Mouse (Mus musculus): ENCODE measurements around the gene Dhrs2. TPM values are rescaled to one million over a fixed set of nuclear protein-coding genes. Genes with fewer than 3 reads are reported as not detected.

Gene Dhrs2
- 0.33 TPM in 1 of 2 replicates, not detected in the other for polyA plus RNA-seq (2021; fragmentation: Nextera tagmentation)
- long read RNA-seq, experiment 1: 0 reads
- long read RNA-seq, experiment 2: 0 reads

GRCm38 (mm10) chr14:55221707-55222106 is at the start of gene Dhrs2:
Dhrs2 (plus strand) TSS chr14:55222007.

Other genes with a start within 250 kb of the Dhrs2 start
- gene Gm17428, start 245.1 kb upstream of the Dhrs2 start, polyA plus RNA-seq (2021; fragmentation: Nextera tagmentation): not detected in 2 replicates
- gene Myh7, start 227.4 kb upstream of the Dhrs2 start, polyA plus RNA-seq (2021; fragmentation: Nextera tagmentation): 25.4 and 42.9 TPM in 2 replicates
- gene Ngdn, start 206.6 kb upstream of the Dhrs2 start, polyA plus RNA-seq (2021; fragmentation: Nextera tagmentation): 55.7 and 61.3 TPM in 2 replicates
- 2.4 and 4.6 TPM in 2 replicates for gene Zfhx2, start 129.7 kb upstream of the Dhrs2 start, polyA plus RNA-seq (2021; fragmentation: Nextera tagmentation)
- 16.3 and 18.9 TPM in 2 replicates for gene Thtpa, start 127.2 kb upstream of the Dhrs2 start, polyA plus RNA-seq (2021; fragmentation: Nextera tagmentation)
- 1.0 and 1.1 TPM in 2 replicates for gene Ap1g2, start 115.4 kb upstream of the Dhrs2 start, polyA plus RNA-seq (2021; fragmentation: Nextera tagmentation)
- 27.4 and 43.5 TPM in 2 replicates for gene Jph4, start 105.1 kb upstream of the Dhrs2 start, polyA plus RNA-seq (2021; fragmentation: Nextera tagmentation)